Mouse (Mus musculus): ENCODE results near the gene Tgfb3.

- TF ChIP-seq POLR2A (IDR thresholded peaks at IDR 0.05; ENCODE audit: low read depth, low read length): no peak
- TF ChIP-seq CTCF (IDR thresholded peaks at IDR 0.05; ENCODE audit: borderline replicate concordance, insufficient read depth, low read length): no peak
Observed at GRCm38 (mm10) chr12:86064796-86065195, 14.0 kb downstream of the Tgfb3 start.
